18 mouse cellular contexts compared by ENCODE assay signal in the genomic region with DNA sequence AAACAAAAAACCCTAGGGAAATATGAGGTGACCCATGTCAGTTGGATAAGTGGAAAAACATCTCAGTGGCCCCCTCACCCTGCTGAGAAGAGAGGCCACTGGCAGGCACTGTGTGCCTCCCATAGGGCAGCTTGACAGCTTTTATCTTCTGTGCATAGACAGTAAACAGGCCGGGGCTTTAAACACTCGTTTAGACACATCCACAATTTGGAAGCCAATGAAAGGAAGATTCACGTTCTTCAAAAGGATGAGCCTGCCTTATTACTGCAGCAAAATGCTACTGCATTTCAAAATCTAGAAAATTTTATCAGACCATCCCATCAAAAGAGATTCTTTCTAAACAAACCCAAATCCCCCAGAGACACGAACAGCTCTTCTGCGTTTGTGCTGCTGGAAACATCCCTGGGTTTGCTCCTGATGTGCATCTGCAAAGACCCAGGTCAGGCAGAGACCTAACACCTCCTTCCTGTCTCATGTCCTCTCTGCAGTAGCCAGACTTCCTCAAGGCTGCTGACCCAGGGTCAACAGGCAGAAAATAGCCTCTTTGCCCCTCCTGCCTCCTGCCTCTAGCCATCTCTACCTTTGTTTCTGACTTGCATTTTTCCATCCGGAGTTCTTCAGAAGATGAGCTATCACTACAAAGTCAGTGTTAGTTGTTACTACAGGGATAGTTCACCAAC. TPM values are rescaled to one million over a fixed set of nuclear protein-coding genes. Genes with fewer than 3 reads are reported as not detected.
DNase-seq lines count a peak whose midpoint lies in the region; ATAC-seq and TF ChIP-seq lines count a peak whose summit lies in the region.
"Had no signal": no experiment of that assay in that cellular context is flagged by ENCODE, and none has a peak within 500 bp of the region (broad histone marks: within the 10 kb centered on the region; RNA-seq: fewer than 3 reads in every experiment).

No protein-coding gene starts in this region.

- DNase-seq in cerebellum, adult 2 months: no peak
- DNase-seq in left cerebral cortex, adult 2 months (ENCODE audit: extremely low spot score in 1 of 2, low spot score in 2 of 2): no peak
- DNase-seq in left cerebral cortex, adult 11 months (ENCODE audit: low spot score): no peak
- peak; percentile 53 for DNase-seq in embryo, embryonic 10.5 days (ENCODE audit: low spot score)
- DNase-seq in right cerebral cortex, adult 2 months (ENCODE audit: low spot score in 2 of 2): no peak
- no peak for DNase-seq in liver
- DNase-seq: adrenal gland, postnatal 25 days; cerebellum, postnatal 25 days; heart, adult 2 months; kidney, postnatal 10 days; right cerebral cortex, adult 18-20 months; thymus, postnatal 4 days had no signal

- no peak overlapping the region for H3K4me2 ChIP-seq in midbrain, embryonic 13.5 days (replicated peaks)
- H3K4me2 ChIP-seq: forebrain, embryonic 13.5 days; limb, embryonic 15.5 days had no signal

- no peak for TF ChIP-seq POLR2A in cerebellum, adult 2 months (IDR thresholded peaks at IDR 0.05; ENCODE audit: borderline replicate concordance, insufficient read depth, low read length)

- no peak overlapping the region for H3K4me3 ChIP-seq in cerebellum, adult 2 months (replicated peaks; ENCODE audit: insufficient read depth, low read depth, low read length)
- no peak overlapping the region for H3K4me3 ChIP-seq in left cerebral cortex, adult 2 months
- no peak overlapping the region for H3K4me3 ChIP-seq in midbrain, embryonic 13.5 days (replicated peaks)
- H3K4me3 ChIP-seq: forebrain, embryonic 13.5 days; heart, adult 2 months; limb, embryonic 15.5 days had no signal

- no peak overlapping the region for H3K9ac ChIP-seq in midbrain, embryonic 13.5 days (replicated peaks)
- H3K9ac ChIP-seq: forebrain, embryonic 13.5 days; limb, embryonic 15.5 days had no signal

- no peaks in the 10 kb centered on the region for H3K36me3 ChIP-seq in midbrain, embryonic 13.5 days
- H3K36me3 ChIP-seq: limb, embryonic 15.5 days had no signal

- TF ChIP-seq CTCF in cerebellum, adult 2 months (IDR thresholded peaks at IDR 0.05; ENCODE audit: borderline replicate concordance, insufficient read depth, low read depth, low read length): no peak
- TF ChIP-seq CTCF in left cerebral cortex, adult 2 months (IDR thresholded peaks at IDR 0.05): no peak

- H3K27me3 ChIP-seq in cerebellum, adult 2 months (ENCODE audit: control insufficient read depth, insufficient read depth, low read length): no peaks in the 10 kb centered on the region
- no peaks in the 10 kb centered on the region for H3K27me3 ChIP-seq in midbrain, embryonic 13.5 days
- H3K27me3 ChIP-seq: CH12.LX; limb, embryonic 15.5 days had no signal

- WGBS in cerebellum, adult 2 months: 15% methylated on average over 6 of the region's 6 CpGs
- WGBS in midbrain, embryonic 13.5 days: 20% methylated on average over 6 of the region's 6 CpGs

- intact Hi-C loops in left cerebral cortex, adult 2 months (cut with DNase I): no loop called here

- peak overlapping the region; percentile 97 for H3K27ac ChIP-seq in cerebellum, adult 2 months (ENCODE audit: insufficient read depth, low read length)
- peak overlapping the region; percentile 40; the same call in 1 of the 2 replicates for H3K27ac ChIP-seq in left cerebral cortex, adult 2 months
- peak overlapping the region; percentile 62; the same call in 1 of the 2 replicates for H3K27ac ChIP-seq in midbrain, embryonic 13.5 days
- H3K27ac ChIP-seq: heart, adult 2 months; limb, embryonic 15.5 days had no signal

- H3K9me3 ChIP-seq in midbrain, embryonic 13.5 days: no peaks in the 10 kb centered on the region
- H3K9me3 ChIP-seq: forebrain, embryonic 13.5 days; limb, embryonic 15.5 days had no signal

- H3K4me1 ChIP-seq in cerebellum, adult 2 months (ENCODE audit: control insufficient read depth, insufficient read depth, low read length): peaks cover 59% of the 10 kb centered on the region
- peaks cover 62% of the 10 kb centered on the region for H3K4me1 ChIP-seq in midbrain, embryonic 13.5 days (replicated peaks)

- no peak for ATAC-seq in cerebellum, adult (ENCODE audit: insufficient number of reproducible peaks, low FRiP score, low TSS enrichment)
- no peak for ATAC-seq in midbrain, embryonic 13.5 days
- ATAC-seq: forebrain, embryonic 13.5 days; lung, postnatal 0 days had no signal

RNA-seq across cellular contexts. Expression of gene Mtcl1, which starts 46.6 kb away (rescaled TPM):
- 106 and 115 TPM in 2 replicates for polyA plus RNA-seq in cerebellum, adult 2 months (2012; rRNA removed)
- total RNA-seq in left cerebral cortex, adult 2 months (2021): 100 to 1,000 TPM; 103 to 122 TPM
- 50.0 and 56.8 TPM in 2 replicates for polyA plus RNA-seq in midbrain, embryonic 13.5 days (2015; fragmentation: Nextera tagmentation; extraction: Ambion mirVana)
- total RNA-seq: CH12.LX had no signal

Comparison
In these comparisons a context has a peak if more than half of its experiments do, and no peak if none do; other contexts are left out.
1. H3K27ac ChIP-seq: peak in every context shown above with its lines; median percentile 97 in cerebellum, adult 2 months; 62 in midbrain, embryonic 13.5 days; 40 in left cerebral cortex, adult 2 months.